Mouse (Mus musculus) kidney, postnatal 4 days (tissue): ENCODE measurements around the gene Bptf.
"Not testable (repeated sequence)": the region's sequence is repeated elsewhere in the genome, so short reads cannot be mapped to it uniquely, and the experiment has no call there.

ENCODE experiments used
- DNase-seq, 2 experiments: peaks; one replicate each; pipeline ENCODE4 v3.0.0; 2021; ENCODE audit warnings: mixed read lengths in 2 of 2

The Bptf gene

GRCm38 (mm10) chr11:107046766-107047620, 84.9 kb downstream of the Bptf start:
- no peak for DNase-seq

- DNase-seq = no peak
Observed at GRCm38 (mm10) chr11:107045546-107045945, 86.4 kb downstream of the Bptf start.

GRCm38 (mm10) chr11:107044321-107044720, 87.6 kb downstream of the Bptf start:
- peak; percentile 80 for DNase-seq

GRCm38 (mm10) chr11:107043361-107043760, 88.6 kb downstream of the Bptf start:
- DNase-seq = peak in 1 of 2 experiments; percentile 28

- no peak for DNase-seq
Observed at GRCm38 (mm10) chr11:107041396-107041795, 90.5 kb downstream of the Bptf start.

GRCm38 (mm10) chr11:107039417-107039816, 92.5 kb downstream of the Bptf start:
- no peak for DNase-seq

GRCm38 (mm10) chr11:107034085-107034810, 97.7 kb downstream of the Bptf start:
- DNase-seq = no peak

- DNase-seq = peak; percentile 21 to 26
Observed at GRCm38 (mm10) chr11:107031635-107032034, 100.3 kb downstream of the Bptf start.

GRCm38 (mm10) chr11:107029536-107029935, 102.4 kb downstream of the Bptf start:
- no peak for DNase-seq

GRCm38 (mm10) chr11:107028754-107029153, 103.2 kb downstream of the Bptf start:
- no peak for DNase-seq

- no peak for DNase-seq
Observed at GRCm38 (mm10) chr11:107028275-107028618, 103.7 kb downstream of the Bptf start.

GRCm38 (mm10) chr11:107027431-107028274, 104.3 kb downstream of the Bptf start:
- peak; percentile 91 to 96 for DNase-seq

GRCm38 (mm10) chr11:107026554-107027430, 105.1 kb downstream of the Bptf start:
- DNase-seq = no peak

GRCm38 (mm10) chr11:107025411-107026321, 106.3 kb downstream of the Bptf start, which contains the start of gene 1810010H24Rik:
1810010H24Rik (plus strand) TSS chr11:107025681.
- DNase-seq = peak; percentile 73 to 80

GRCm38 (mm10) chr11:107024406-107024805, 107.5 kb downstream of the Bptf start:
- no peak for DNase-seq

GRCm38 (mm10) chr11:107022050-107022683, 109.8 kb downstream of the Bptf start:
- DNase-seq = no peak

GRCm38 (mm10) chr11:107019722-107020121, 112.2 kb downstream of the Bptf start:
- not testable (repeated sequence) for DNase-seq

GRCm38 (mm10) chr11:107019318-107019717, 112.6 kb downstream of the Bptf start:
- no peak for DNase-seq

GRCm38 (mm10) chr11:107018606-107019005, 113.3 kb downstream of the Bptf start:
- peak; percentile 32 to 35 for DNase-seq

GRCm38 (mm10) chr11:107017339-107017886, 114.5 kb downstream of the Bptf start:
- DNase-seq = peak in 1 of 2 experiments; percentile 47
